ENCODE assay signal across 24 mouse cellular contexts in genomic region chr12:57615137-57615536, GRCm38 (mm10).
"Had no signal": no experiment of that assay in that cellular context is flagged by ENCODE, and none has a peak within 500 bp of the region (broad histone marks: within the 10 kb centered on the region; RNA-seq: fewer than 3 reads in every experiment).

No protein-coding gene starts in this region.

- H3K36me3 ChIP-seq: heart, embryonic 10.5 days; heart, embryonic 12.5 days; hindbrain, embryonic 13.5 days; hindbrain, embryonic 15.5 days; kidney, embryonic 15.5 days; limb, embryonic 13.5 days; limb, embryonic 15.5 days; liver, embryonic 12.5 days had no signal

- H3K4me3 ChIP-seq: gastrocnemius, adult 2 months; heart, embryonic 10.5 days; heart, embryonic 12.5 days; hindbrain, embryonic 13.5 days; hindbrain, embryonic 15.5 days; kidney, embryonic 15.5 days; limb, embryonic 13.5 days; limb, embryonic 15.5 days; liver, embryonic 12.5 days had no signal

- H3K9me3 ChIP-seq: heart, embryonic 10.5 days; heart, embryonic 12.5 days; hindbrain, embryonic 13.5 days; hindbrain, embryonic 15.5 days; kidney, embryonic 15.5 days; limb, embryonic 13.5 days; limb, embryonic 15.5 days; liver, embryonic 12.5 days had no signal

- ATAC-seq: hindbrain, postnatal 0 days; liver, embryonic 12.5 days had no signal

- H3K27ac ChIP-seq: gastrocnemius, adult 2 months; heart, embryonic 10.5 days; hindbrain, embryonic 13.5 days; hindbrain, embryonic 15.5 days; hindbrain, postnatal 0 days; kidney, embryonic 15.5 days; kidney, postnatal 0 days; limb, embryonic 13.5 days; limb, embryonic 15.5 days; liver, embryonic 12.5 days had no signal

- DNase-seq: gastrocnemius, adult 2 months; gastrocnemius, postnatal 10 days; gastrocnemius, postnatal 25 days; heart, adult 18-20 months; heart, postnatal 10 days; heart, postnatal 4 days; kidney, adult 11 months; kidney, adult 2 months; kidney, adult 9 months; kidney, postnatal 14 days; kidney, postnatal 36 days; layer of hippocampus, adult 9-11 months; layer of hippocampus, postnatal 36 days; left cerebral cortex, postnatal 4 days had no signal

- H3K4me1 ChIP-seq: heart, embryonic 10.5 days; heart, embryonic 12.5 days; hindbrain, embryonic 13.5 days; hindbrain, embryonic 15.5 days; kidney, embryonic 15.5 days; limb, embryonic 13.5 days; limb, embryonic 15.5 days; liver, embryonic 12.5 days had no signal

- H3K4me2 ChIP-seq: heart, embryonic 12.5 days; hindbrain, embryonic 13.5 days; hindbrain, embryonic 15.5 days; kidney, embryonic 15.5 days; limb, embryonic 13.5 days; limb, embryonic 15.5 days; liver, embryonic 12.5 days had no signal

- H3K27me3 ChIP-seq: heart, embryonic 12.5 days; hindbrain, embryonic 13.5 days; hindbrain, embryonic 15.5 days; kidney, embryonic 15.5 days; limb, embryonic 13.5 days; limb, embryonic 15.5 days; liver, embryonic 12.5 days had no signal

- H3K9ac ChIP-seq: heart, embryonic 12.5 days; hindbrain, embryonic 13.5 days; hindbrain, embryonic 15.5 days; kidney, embryonic 15.5 days; limb, embryonic 13.5 days; limb, embryonic 15.5 days; liver, embryonic 12.5 days had no signal
